Mouse (Mus musculus) thymus, postnatal 14 days (tissue): ENCODE measurements around the gene Mycbp.

ENCODE experiments used
- DNase-seq: peaks from one replicate; pipeline ENCODE4 v3.0.0; 2021

The Mycbp gene

DNA sequence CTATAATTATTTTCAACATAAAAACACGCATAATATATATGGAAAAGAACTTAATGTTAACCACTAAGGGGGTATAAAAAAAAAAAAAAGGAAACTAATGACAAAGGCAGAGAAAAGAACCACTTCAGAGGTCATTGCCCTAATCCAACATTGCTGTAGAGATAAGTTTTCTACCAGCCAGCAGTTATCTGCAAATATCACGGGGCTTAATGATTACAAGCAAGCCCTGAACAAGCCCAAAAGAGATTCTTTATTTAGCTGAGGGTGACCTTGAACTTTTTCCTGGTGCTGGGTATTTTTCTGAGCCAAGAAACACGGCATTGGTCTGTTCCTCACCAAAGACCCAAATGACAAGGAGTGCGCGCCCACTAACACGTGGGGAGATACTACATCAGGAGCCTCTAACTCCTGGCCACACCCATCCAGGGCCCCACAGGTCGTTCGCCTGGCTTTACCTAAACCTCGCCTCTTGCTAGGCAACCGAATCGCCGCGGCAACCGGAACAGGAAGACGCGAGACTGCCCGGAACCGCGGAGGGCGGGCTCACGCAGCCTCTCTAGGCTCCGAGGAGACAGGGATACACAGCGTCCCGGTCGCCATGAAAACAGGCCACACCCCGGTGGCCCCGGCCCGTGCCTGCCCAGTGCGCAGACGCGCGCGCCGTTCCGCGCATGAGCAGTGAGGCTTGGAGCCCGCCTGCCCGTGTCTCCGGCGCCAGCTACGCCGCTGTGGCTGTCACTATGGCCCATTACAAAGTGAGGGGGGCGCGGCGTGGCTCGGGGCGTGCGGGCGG, at the start of gene Mycbp:
TSS of gene Mycbp (plus strand) at position 500 of the 793 bp plus-strand sequence.
- DNase-seq = peak; percentile 99

DNA sequence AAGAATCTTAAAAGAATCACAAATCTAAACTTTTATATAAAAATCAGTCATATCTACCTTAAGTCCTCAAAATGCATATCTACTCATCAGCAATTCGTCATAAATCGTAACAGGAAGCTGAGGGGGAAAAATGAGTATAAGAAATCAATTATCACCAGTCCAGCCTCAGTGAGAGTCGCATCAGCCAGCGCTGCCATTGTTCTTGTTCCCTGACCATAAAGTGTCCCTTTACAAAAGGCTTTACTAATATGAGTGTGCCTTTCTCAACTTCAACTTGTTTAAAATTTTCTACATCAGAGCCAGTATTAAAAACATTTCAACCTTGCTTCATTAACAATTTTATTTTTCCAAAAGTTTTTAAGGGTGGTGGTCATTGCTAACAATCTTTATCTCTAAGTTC, 47.7 kb upstream of the Mycbp start:
- no peak for DNase-seq

DNA sequence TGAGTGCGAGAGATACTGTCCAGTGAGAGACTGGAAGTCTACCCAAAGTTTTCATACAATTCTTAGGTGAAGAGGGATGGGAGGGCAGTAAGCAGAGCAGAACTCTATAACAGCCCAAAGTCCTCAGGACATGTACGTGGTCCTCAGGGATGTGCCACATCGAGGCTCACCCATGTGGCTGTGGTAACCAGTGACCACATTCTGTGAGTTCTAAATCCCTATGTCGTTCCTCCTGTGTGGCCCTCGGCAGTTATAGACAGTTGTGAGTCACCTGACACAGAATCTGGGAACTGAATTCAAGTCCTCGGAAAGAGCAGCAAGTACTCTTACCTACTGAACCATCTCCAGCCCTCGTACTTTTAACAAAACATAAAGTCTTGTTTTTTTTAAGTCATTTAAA, 46.5 kb upstream of the Mycbp start:
- DNase-seq = no peak

DNA sequence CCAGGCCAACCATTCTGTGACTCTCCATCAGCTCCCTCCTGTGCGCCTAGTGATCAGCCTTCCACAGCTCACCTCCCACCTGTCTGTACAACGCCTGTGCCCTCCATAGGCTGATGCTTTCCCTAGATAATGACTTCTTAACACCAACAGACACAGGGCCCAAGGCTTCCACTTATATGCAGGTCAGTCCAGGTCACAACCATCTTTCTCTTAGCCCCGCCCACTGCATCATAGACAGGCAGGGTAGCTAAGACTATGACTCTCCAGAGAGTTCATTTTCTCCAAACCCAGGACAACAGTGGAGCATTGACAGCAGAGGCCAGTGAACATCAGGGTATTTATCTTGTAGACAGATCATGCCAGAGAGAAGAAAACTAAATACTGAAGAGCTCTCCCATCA, 45.3 kb upstream of the Mycbp start, which contains the start of gene 4933427I04Rik:
TSS of gene 4933427I04Rik (plus strand) at position 301 of the 400 bp plus-strand sequence.
- no peak for DNase-seq

DNA sequence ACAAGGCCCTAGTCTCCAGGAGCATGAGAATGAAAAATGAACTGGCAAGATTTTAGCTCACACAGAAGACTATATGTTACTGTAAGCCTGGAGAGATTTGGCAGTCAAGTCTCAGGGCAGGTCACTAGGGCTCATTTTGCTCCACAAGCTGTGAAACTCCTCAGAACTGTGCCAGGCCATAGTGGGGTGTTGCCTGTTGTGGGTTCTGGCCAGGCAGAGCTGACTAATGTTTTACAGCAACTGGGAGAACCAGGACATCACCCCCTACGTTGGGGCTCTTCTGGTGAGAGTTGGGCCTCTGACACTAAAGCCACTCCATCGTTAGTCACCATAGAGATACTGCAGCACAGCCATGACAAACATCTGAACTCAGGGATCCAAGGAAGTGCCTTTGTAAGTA, 44.8 kb upstream of the Mycbp start:
- DNase-seq = no peak

- DNase-seq = no peak
Measured at GRCm38 (mm10) chr4:123860621-123861020, 44.0 kb upstream of the Mycbp start.

DNA sequence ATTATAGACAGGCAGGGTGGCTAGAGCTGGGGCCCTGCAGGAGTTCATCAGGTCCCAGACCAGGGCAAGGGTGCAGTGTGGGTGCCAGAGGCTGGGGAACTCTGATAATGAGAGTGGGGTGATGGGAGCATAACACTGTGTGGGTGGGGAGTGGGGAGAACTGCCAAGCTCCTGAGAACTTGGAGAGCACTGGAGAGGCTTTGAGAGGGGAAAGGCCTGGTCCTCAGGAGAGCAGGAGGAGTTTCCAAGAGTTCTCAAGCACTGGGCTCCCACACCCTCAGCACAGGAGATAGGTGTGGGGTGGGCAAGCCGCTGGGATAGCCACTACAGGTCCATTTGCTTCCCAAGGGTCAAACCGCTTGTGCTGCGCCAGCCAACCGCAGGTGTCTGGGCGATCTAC, 10.9 kb upstream of the Mycbp start:
- no peak for DNase-seq

DNA sequence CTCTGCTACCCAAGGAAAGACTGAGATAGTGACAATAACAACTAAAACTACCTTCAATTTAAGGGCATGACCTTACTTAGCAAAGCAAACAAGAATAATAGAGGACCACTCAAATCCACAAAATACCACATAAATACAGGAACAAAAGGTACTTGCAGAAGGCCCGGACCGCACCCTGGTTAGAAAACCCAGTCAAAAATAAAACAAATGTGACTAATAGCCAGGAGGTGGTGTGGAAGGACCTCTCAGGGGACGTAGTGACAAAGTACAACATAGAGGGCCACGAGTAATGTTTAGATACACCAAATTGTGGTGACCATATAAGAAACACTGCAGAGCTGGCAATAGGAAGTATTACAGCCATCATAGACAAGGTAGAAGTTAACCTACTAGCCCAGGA, 10.3 kb upstream of the Mycbp start:
- DNase-seq = no peak

- peak; percentile 52 for DNase-seq
Measured at GRCm38 (mm10) chr4:123898696-123899095, 5.9 kb upstream of the Mycbp start.

DNA sequence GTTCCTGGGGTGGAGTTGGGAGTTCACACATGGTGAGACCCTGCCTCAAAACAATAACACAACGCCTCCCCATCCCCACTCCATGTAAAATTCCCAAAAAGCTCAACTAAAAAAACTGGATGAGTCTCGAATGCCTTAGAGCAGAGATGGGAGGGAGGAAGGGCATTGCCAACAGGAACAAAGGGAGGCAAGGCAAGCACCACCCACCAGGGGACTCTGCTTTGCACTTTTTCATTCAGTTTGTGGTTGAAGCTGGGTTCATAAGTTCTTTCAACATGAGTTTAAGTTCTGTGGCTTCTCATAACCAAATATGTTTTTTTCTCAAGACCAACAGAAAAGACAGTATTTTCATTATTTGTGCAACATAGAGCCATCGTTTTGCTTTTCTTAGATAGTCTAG, 1.2 kb upstream of the Mycbp start:
- no peak for DNase-seq

- DNase-seq = no peak
Measured at GRCm38 (mm10) chr4:123905126-123905668, 565 bp downstream of the Mycbp start.

DNA sequence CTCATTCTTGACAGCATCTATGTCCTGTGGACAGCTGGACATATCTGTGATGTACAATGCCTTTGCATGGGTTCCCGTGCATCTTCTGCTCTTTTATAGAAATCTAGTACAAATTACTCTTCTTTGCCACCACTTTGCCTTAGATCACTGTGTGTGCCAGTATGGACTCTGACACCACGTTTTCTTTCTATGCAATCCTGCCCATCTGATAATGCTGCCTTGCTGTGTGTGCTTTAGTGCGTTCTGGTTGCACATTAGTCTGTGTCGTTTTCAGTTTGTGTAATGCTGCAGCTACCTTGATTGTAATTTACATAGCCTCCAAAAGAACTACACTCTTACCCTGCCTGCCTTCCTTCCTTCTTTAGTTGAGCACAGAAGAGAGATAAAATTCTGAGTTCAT, 6.9 kb downstream of the Mycbp start:
- no peak for DNase-seq

- no peak for DNase-seq
Measured at GRCm38 (mm10) chr4:123912431-123912830, 7.8 kb downstream of the Mycbp start.

GRCm38 (mm10) chr4:123916748-123917547, 12.3 kb downstream of the Mycbp start, which contains the start of gene Rragc:
Gene Rragc, plus strand, starts transcription at chr4:123917446.
- DNase-seq = peak; percentile 100

DNA sequence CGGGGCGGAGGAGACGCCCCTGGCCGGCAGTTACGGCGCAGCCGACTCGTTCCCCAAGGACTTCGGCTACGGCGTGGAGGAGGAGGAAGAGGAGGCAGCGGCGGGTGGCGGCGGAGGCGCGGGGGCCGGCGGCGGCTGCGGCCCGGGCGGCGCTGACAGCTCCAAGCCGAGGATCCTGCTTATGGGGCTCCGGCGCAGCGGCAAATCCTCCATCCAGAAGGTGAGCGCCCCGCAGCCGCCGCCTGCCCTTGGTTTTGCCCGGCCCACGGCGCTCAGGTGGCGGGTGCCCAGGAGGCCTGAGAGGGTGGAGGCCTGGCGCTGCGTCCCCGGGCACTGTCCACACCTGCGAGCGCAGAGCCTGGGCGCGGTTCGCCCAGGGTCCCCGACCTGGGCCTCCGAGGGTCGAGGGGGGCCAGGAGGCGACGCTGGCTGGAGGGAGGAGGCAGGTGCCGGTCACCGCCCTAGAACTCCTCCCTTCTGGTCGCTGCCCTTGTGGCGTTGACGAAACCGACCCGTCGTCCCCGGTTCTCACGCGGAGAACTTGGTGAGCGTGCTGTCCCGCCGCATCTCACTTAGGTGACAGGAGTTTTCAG, 13.0 kb downstream of the Mycbp start, which contains the start of gene 4930535I16Rik:
TSS of gene 4930535I16Rik (minus strand) at position 475 of the 593 bp plus-strand sequence.
- no peak for DNase-seq

DNA sequence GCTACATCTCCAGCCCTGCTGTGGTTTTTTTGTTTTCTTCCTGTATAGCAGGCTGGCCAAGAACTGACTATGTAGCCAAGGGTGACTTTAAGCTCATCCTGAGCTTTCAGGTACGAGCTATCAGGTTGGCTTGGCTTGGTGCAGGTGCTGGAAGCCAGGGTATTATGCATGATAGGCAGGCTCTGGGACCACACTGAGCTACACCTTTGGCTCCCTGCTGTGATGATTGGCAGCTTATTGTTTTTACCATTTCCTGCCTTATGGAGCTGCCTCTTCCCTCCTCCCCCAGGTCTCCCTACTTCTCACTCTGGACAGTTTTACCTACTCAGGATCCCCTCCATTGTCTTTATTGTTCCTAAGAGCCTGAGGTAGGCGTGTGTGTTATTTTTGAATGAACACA, 14.2 kb downstream of the Mycbp start:
- DNase-seq = no peak

DNA sequence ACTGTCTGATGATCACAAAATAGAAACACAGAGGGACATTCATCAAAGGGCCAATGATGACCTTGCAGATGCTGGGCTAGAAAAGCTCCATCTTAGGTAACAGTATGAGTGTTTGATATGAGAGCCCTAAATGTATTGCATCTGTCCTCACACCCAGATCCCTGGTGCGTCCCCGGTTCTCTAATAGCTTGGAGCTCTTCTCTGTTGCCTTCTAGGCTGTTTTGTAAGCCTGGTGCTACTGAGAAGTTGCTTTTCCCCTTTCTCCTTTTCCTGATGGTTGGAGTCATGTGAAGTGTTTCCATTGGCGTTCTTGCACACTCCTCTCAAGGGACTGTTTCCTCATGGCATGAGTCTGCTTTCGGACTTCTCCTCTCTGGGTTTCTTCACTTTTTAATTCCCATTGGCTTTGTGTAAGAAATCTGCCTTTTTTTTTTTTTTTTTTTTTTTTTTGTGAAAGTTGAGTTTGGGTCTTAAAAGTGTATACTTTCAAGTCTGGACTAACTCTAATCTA, 16.5 kb downstream of the Mycbp start:
- DNase-seq = no peak

DNA sequence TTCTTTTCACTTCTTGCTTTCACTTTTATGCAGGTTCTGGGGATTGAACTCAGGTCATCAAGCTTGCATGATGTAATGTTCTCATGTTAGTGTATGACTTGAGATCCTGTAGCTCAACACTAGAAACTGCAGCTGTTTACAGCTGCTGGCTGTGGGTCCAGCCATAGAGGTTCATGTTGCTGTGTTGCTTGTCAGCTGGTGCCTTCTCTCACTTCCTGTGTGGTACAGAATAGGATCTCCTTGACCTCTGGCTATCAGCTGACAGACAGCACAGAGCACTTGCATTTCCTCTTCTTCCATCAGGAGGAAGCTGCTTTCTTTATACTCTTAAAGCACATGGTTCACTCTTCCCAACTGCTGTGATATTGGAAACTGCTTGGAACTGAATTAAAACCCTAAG, 23.3 kb downstream of the Mycbp start:
- no peak for DNase-seq

GRCm38 (mm10) chr4:123929994-123930393, 25.4 kb downstream of the Mycbp start:
- DNase-seq = no peak

DNA sequence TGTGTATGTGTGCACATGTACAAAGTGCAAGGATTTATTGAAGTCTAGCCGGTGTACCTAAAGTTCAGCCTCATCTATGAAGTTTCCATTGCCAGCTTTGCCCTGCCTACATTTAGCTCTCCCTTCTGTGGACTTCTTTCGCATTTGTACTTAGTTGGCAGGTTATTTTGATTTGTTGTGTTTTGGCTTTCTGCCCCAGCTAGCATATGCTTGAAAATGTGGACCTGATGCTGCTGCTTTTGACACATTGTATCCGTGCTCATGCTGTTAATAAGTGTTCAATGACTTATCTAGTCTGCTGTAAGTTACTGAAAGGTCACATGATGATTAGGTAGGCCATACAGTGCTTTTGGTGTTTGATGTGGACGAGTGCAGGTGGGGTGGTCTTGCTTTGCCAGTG, 29.7 kb downstream of the Mycbp start:
- DNase-seq = no peak

GRCm38 (mm10) chr4:123936059-123936458, 31.4 kb downstream of the Mycbp start:
- DNase-seq = no peak

DNA sequence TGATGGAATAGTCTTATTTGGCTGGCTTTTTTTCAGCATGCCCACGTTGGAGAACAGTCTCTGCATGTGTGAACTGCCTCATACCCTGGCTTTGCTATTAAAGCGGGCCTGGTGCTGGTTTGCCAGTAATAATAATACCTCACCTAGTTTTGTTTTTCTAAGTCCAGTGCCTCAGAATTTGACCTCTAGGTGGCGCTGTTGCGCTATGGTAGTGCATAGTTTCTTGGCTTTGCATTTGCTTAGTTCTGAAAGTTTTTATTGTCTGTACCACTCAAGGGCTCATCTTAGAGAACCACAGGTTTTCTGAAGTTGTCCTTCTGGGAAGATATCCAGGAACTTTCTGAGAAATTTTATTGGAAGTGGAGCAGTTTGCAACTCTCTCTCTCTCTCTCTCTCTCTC, 35.2 kb downstream of the Mycbp start:
- DNase-seq = peak; percentile 73

DNA sequence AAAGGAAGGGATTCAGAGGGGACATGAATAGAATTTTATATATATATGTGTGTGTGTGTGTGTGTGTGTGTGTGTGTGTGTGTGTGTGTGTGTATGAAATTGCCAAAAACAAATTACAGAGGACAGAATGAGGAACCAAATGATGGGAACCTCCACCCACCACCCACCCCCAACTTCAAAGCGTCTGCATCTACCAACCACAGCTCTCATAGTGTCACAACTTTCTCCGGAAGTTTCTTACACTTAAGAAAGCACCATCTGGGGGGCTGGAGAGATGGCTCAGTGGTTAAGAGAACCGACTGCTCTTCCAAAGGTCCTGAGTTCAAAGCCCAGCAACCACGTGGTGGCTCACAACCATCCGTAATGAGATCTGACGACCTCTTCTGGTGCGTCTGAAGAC, 36.2 kb downstream of the Mycbp start:
- DNase-seq = peak; percentile 41
